Mouse (Mus musculus) liver, embryonic 12.5 days (tissue): ENCODE measurements around the gene Apbb1ip. TPM values are rescaled to one million over a fixed set of nuclear protein-coding genes. Genes with fewer than 3 reads are reported as not detected.

ENCODE experiments used
- ATAC-seq: fragments of 200-750 bp; cut with Nextera tagmentation; 2 replicates; pipeline ENCODE4 v1.8.0; 2017; ENCODE audit warnings: moderate number of reproducible peaks, mild to moderate bottlenecking, moderate library complexity
- H3K27ac ChIP-seq: fragments of 300-500 bp; sonication (generic); 2 replicates; pipeline ENCODE4 v1.5.1; 2016; ENCODE audit warnings: mild to moderate bottlenecking
- H3K27me3 ChIP-seq: fragments of 300-500 bp; sonication (generic); replicated peaks from 2 replicates; pipeline ENCODE4 v1.6.1; 2016; ENCODE audit warnings: mild to moderate bottlenecking, moderate library complexity
- H3K36me3 ChIP-seq: fragments of 300-500 bp; sonication (generic); 2 replicates; pipeline ENCODE4 v1.6.1; 2016; ENCODE audit warnings: mild to moderate bottlenecking, moderate library complexity
- H3K4me1 ChIP-seq: fragments of 300-500 bp; sonication (generic); 2 replicates; pipeline ENCODE4 v1.6.1; 2016
- H3K4me2 ChIP-seq: fragments of 300-500 bp; sonication (generic); 2 replicates; pipeline ENCODE4 v1.6.1; 2016; ENCODE audit warnings: mild to moderate bottlenecking, moderate library complexity
- H3K4me3 ChIP-seq: fragments of 300-500 bp; sonication (generic); 2 replicates; pipeline ENCODE4 v1.5.1; 2016; ENCODE audit warnings: mild to moderate bottlenecking, moderate library complexity
- H3K9ac ChIP-seq: fragments of 300-500 bp; sonication (generic); 2 replicates; pipeline ENCODE4 v1.6.1; 2016; ENCODE audit warnings: mild to moderate bottlenecking, moderate library complexity
- H3K9me3 ChIP-seq: fragments of 300-500 bp; sonication (generic); replicated peaks from 2 replicates; pipeline ENCODE4 v1.6.1; 2016; ENCODE audit warnings: mild to moderate bottlenecking, moderate library complexity
- WGBS: fragments of 180-500 bp; shearing (Covaris S2); methylation state at CpG from one replicate; pipeline ENCODE4 v1.1.7; 2016; ENCODE audit not compliant: insufficient replicate concordance; 5-methylcytosine and 5-hydroxymethylcytosine counted together
- polyA plus RNA-seq: library from polyadenylated mRNA; unstranded; fragments of >200 nt; fragmentation: Nextera tagmentation; extraction: Ambion mirVana; gene quantifications from 2 replicates; pipeline ENCODE4 v1.2.1, GENCODE M21; 2016

The Apbb1ip gene
- polyA plus RNA-seq, 1 experiment from 2014 or later, result 9.0 TPM

DNA sequence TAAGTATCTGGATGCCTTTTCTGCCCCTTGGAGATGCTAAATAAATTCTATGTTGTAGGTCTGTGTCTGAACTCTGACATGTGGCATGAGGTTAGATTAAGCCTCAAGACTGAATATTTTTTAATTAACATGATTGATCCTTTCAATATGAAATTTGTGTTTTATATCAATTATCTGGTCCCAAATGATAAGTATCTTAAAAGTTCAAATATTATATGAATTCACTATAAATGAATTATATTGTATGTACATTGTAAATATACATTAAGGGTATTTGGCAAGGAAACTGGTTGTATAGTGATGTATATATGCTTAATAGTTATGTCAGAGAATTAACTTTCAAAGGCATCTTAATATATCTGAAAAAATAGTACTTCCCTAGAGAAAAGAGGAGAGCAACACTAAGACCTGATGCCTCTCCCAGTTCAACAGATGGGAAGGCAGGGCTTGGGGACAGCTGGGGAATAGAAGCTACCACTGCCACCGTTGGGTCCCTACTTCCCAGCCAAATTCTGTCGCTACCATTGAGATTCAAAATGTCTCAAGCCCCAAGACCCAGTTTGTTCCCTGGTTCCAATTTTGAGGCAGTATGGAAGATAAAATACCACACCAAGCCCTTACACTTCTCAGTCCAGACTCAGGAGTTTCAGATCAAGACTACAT lies 2.8 kb downstream of the Apbb1ip start:
- no peaks in the 10 kb centered on the region for H3K36me3 ChIP-seq
- WGBS, result 70% methylated on average over 2 of the region's 2 CpGs
- H3K27ac ChIP-seq, result 0 out of 2 replicates have a peak overlapping the region, but pooled peaks have one; percentile 66
- H3K4me1 ChIP-seq, result peaks cover 64% of the 10 kb centered on the region
- peak overlapping the region; percentile 46 for H3K4me2 ChIP-seq
- H3K4me3 ChIP-seq, result peak overlapping the region; percentile 7; the same call in 1 of the 2 replicates
- no peaks in the 10 kb centered on the region; the same call in 1 of the 2 replicates for H3K27me3 ChIP-seq
- H3K9ac ChIP-seq, result no peak overlapping the region
- H3K9me3 ChIP-seq, result no peaks in the 10 kb centered on the region
- ATAC-seq, result no peak

DNA sequence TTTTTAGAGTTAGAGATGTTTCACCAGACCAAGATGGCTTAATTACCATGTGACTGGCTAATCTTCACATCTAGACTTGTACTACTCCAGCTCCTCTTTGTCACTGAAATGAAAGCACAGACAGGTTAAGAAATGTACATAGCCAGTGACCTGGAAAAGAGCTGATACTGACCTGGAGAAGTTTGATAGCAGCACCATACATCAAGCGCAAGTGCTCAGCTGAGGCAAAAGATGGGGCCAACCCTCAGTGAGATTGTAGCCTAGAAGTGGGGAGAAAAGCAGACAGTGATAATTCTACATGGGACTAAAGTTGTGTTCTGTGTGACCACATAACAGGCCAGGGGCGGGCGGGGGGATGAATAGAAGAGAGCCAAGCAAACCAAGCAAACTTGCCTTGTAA lies 3.9 kb downstream of the Apbb1ip start:
- Histone ChIP-seq H3K9me3 (no peaks in the 10 kb centered on the region), H3K4me3 (no peak overlapping the region), H3K36me3 (no peaks in the 10 kb centered on the region), H3K27ac (peak overlapping the region; percentile 56; the same call in 1 of the 2 replicates), H3K4me2 (peak overlapping the region; percentile 46), H3K4me1 (peaks cover 73% of the 10 kb centered on the region), H3K9ac (no peak overlapping the region), H3K27me3 (no peaks in the 10 kb centered on the region; the same call in 1 of the 2 replicates)
- 53% methylated on average over 3 of the region's 3 CpGs for WGBS
- ATAC-seq, result peak; percentile 45

DNA sequence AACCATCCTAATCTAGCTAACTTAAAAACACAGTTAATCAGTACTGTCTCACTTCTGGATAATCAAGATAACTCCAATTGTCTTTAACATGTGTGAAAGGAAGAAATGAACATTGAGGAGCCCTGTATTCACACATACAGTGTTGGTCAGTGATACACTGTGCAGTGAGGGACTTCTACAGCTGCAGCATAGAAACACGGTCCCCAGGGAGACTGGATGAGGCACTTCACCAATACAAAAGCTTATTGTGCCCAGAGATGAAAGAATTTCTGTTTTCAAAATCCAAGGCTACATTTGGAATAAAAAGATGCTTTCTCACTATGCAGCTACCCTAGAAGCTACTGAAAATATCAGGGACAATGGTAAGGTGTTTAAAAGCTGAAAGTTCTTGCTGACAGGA lies 7.0 kb downstream of the Apbb1ip start:
- Histone ChIP-seq H3K9me3 (no peaks in the 10 kb centered on the region), H3K36me3 (no peaks in the 10 kb centered on the region), H3K4me1 (peaks cover 68% of the 10 kb centered on the region), H3K4me2 (no peak overlapping the region), H3K4me3 (no peak overlapping the region), H3K27ac (peak overlapping the region; percentile 69), H3K9ac (no peak overlapping the region), H3K27me3 (no peaks in the 10 kb centered on the region)
- no peak for ATAC-seq
- WGBS, result 73% methylated on average over 1 of the region's 1 CpGs

DNA sequence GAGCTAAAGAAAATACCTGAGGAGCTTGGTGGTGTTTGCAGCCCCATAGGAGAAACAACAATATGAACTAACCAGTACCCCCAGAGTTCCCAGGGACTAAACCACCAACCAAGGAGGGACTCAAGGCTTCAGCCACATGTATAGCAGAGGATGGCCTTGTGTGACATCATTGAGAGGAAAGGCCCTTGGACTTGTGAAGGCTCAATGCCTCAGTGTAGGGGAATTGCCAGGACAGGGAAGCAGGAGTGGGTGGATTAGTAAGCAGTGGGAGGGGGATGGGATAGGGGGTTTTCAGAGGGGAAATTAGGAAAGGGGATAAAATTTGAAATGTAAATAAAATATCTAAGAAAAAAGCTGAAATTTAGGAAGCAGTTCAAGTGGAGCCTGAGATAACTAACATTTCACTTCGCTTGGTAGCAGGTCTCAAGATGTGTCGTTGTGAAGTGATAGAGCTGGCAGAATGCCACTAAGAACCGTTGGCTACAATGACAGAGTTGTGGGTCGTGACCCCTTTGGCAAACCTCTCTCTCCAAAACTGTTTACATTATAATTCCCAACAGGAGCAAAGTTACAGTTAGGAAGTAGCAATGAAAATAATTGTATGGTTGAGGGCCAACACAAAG lies 7.6 kb downstream of the Apbb1ip start:
- Histone ChIP-seq H3K9me3 (no peaks in the 10 kb centered on the region), H3K4me2 (peak overlapping the region; percentile 38), H3K27me3 (no peaks in the 10 kb centered on the region), H3K4me1 (peaks cover 68% of the 10 kb centered on the region), H3K9ac (no peak overlapping the region), H3K4me3 (no peak overlapping the region), H3K27ac (peak overlapping the region; percentile 69), H3K36me3 (0 out of 2 replicates have a peak, but pooled peaks cover 2% of the 10 kb centered on the region)
- ATAC-seq, result no peak
- WGBS, result 38% methylated on average over 4 of the region's 4 CpGs

DNA sequence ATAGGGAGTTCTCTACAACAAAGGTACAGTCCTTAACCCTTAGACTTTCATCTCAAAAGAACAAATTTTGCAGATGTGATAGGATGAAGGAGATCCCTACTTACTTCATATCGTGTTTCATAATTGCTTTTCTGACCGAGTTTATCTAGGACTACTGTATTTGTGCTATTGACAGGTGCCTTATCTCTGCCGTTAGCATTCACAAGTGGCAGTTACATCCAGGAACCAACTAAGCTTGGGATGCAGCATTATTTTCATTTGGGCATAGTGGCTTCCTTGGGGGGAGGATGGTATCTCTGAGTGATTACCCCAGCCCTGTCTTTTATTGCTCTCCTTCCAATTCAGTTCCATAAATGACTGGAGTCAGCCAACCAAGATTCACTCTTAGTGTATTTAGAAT lies 8.2 kb downstream of the Apbb1ip start:
- Histone ChIP-seq H3K36me3 (0 out of 2 replicates have a peak, but pooled peaks cover 5% of the 10 kb centered on the region), H3K9ac (no peak overlapping the region), H3K27me3 (no peaks in the 10 kb centered on the region), H3K4me1 (peaks cover 64% of the 10 kb centered on the region), H3K4me3 (no peak overlapping the region), H3K4me2 (peak overlapping the region; percentile 38), H3K27ac (peak overlapping the region; percentile 69), H3K9me3 (no peaks in the 10 kb centered on the region)
- 21% methylated on average over 3 of the region's 3 CpGs for WGBS
- ATAC-seq, result peak; percentile 71

DNA sequence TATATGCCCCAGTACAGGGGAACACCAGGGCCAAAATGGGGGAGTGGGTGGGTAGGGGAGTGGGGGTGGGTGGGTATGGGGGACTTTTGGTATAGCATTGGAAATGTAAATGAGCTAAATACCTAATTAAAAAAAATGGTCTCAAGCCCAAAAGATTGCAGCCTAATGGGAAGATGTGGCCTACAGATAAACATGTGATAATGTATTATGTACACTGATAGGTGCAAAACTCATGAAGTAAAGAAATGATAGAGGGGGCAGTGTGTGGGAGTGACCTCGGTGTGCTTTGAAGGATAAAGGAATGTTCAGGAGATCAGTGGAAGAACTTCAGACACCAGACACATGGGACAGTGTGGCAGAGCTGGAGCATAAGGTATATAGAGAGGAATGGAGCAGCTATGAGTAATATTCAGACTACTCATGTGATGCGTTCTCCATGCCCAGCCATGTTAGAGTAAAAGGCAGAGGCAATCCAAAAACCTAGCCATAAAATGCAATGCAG lies 9.3 kb downstream of the Apbb1ip start:
- 65% methylated on average over 2 of the region's 2 CpGs for WGBS
- H3K36me3 ChIP-seq, result 0 out of 2 replicates have a peak, but pooled peaks cover 5% of the 10 kb centered on the region
- peaks cover 53% of the 10 kb centered on the region for H3K4me1 ChIP-seq
- ATAC-seq, result peak; percentile 55; the same call in 1 of the 2 replicates
- H3K27me3 ChIP-seq, result no peaks in the 10 kb centered on the region
- no peak overlapping the region for H3K4me3 ChIP-seq
- no peak overlapping the region for H3K27ac ChIP-seq
- no peak overlapping the region for H3K4me2 ChIP-seq
- no peak overlapping the region for H3K9ac ChIP-seq
- no peaks in the 10 kb centered on the region for H3K9me3 ChIP-seq

DNA sequence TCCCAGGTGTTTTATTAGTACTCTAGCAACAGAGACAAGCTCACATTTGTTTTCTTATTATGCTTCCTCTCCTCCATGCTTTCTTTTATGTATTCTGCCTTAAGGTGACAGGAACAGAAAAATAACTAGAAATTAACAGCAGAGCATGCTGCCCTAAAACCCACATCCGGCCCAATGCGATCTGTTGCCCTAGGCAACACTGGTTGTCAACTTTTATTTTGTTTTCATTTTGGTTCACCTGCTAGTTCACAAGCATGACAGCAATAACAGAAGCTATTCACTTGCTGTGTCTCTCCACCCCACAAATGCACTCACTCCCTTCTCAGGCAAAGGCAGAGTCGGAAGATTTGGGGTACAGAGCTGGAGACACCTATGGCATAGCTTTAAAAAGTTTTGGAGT lies 10.3 kb downstream of the Apbb1ip start:
- 77% methylated on average over 3 of the region's 3 CpGs for WGBS

DNA sequence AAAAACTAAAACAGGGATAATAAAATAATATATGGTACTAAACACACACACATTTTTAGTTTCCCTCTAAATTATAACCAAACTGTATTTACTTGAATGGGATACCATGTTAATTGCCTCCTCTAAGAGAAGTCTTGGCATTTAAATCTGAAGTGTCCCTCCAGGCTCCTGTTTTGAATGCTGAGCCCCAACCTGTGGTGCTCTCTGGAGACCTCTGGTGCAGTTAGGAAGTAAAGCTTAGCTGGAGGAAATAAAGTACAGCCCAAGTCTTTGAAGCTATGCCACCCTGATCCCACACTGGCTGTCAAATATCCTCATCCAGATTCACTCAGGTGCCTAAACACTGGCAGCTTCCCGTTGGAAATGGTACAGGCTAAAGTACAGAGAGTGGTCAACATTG lies 10.9 kb downstream of the Apbb1ip start:
- no peak for ATAC-seq
- peaks cover 38% of the 10 kb centered on the region for H3K4me1 ChIP-seq
- 0 out of 2 replicates have a peak, but pooled peaks cover 5% of the 10 kb centered on the region for H3K36me3 ChIP-seq
- no peaks in the 10 kb centered on the region for H3K27me3 ChIP-seq
- H3K4me2 ChIP-seq, result no peak overlapping the region
- H3K4me3 ChIP-seq, result no peak overlapping the region
- no peak overlapping the region for H3K9ac ChIP-seq
- no peak overlapping the region for H3K27ac ChIP-seq
- H3K9me3 ChIP-seq, result no peaks in the 10 kb centered on the region
- WGBS, result 33% methylated on average over 1 of the region's 1 CpGs

More for the DNA sequence above, 10.3 kb downstream of the Apbb1ip start:
- H3K27me3 ChIP-seq, result no peaks in the 10 kb centered on the region
- H3K36me3 ChIP-seq, result 0 out of 2 replicates have a peak, but pooled peaks cover 5% of the 10 kb centered on the region
- peaks cover 44% of the 10 kb centered on the region for H3K4me1 ChIP-seq
- no peak overlapping the region for H3K27ac ChIP-seq
- no peak overlapping the region for H3K4me3 ChIP-seq
- H3K4me2 ChIP-seq, result no peak overlapping the region
- no peak overlapping the region for H3K9ac ChIP-seq
- ATAC-seq, result no peak
- H3K9me3 ChIP-seq, result no peaks in the 10 kb centered on the region

DNA sequence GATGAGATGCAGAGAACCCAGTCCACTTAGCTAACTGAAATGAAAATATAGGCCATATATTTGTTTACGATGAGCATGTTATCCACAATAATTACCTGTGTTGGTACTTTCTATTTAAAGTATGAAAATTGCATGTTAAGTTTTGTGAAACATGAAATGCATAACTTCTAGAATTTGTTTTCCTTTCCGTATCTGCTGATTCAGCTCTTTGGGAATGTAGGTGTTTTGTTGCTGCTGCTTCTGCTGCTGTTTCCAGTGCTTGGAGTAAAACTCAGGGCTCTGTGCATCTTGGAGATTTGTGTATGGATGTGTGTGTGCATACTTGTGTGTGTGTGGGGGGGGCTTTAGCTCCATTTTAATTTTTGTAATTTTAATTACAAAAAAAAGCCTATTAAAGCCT lies 14.8 kb downstream of the Apbb1ip start:
- H3K9me3 ChIP-seq, result no peaks in the 10 kb centered on the region
- H3K4me2 ChIP-seq, result no peak overlapping the region
- peaks cover 13% of the 10 kb centered on the region for H3K4me1 ChIP-seq
- no peak overlapping the region for H3K27ac ChIP-seq
- no peak overlapping the region for H3K4me3 ChIP-seq
- no peaks in the 10 kb centered on the region for H3K27me3 ChIP-seq
- no peak overlapping the region for H3K9ac ChIP-seq
- ATAC-seq, result no peak
- H3K36me3 ChIP-seq, result peaks cover 10% of the 10 kb centered on the region; the same call in 1 of the 2 replicates
- WGBS, result 92% methylated on average over 2 of the region's 2 CpGs

DNA sequence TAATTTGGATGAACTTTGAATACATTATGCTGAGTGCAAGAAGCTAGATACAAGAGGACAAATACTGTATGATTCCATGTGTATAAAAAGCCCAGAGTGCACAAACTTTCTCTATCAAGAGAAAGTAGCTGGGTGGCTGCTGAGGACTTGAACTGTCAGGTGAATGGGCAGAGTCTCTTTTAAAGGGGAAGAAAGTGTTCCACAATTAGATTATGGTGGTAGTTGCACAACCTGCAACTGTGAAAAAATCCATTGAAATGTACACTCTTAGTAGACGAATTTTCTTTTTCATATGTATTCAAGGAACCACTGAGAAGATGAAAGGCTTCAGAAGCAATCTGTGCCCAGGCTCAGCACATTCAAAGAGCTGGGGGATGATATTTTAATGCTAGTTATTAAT lies 15.7 kb downstream of the Apbb1ip start:
- H3K4me1 ChIP-seq, result peaks cover 5% of the 10 kb centered on the region; the same call in 1 of the 2 replicates
- no peak overlapping the region for H3K4me2 ChIP-seq
- H3K9me3 ChIP-seq, result no peaks in the 10 kb centered on the region
- ATAC-seq, result no peak
- no peak overlapping the region for H3K9ac ChIP-seq
- H3K27ac ChIP-seq, result no peak overlapping the region
- 23% methylated on average over 1 of the region's 1 CpGs for WGBS
- H3K27me3 ChIP-seq, result no peaks in the 10 kb centered on the region
- H3K4me3 ChIP-seq, result no peak overlapping the region
- peaks cover 12% of the 10 kb centered on the region; the same call in 1 of the 2 replicates for H3K36me3 ChIP-seq

DNA sequence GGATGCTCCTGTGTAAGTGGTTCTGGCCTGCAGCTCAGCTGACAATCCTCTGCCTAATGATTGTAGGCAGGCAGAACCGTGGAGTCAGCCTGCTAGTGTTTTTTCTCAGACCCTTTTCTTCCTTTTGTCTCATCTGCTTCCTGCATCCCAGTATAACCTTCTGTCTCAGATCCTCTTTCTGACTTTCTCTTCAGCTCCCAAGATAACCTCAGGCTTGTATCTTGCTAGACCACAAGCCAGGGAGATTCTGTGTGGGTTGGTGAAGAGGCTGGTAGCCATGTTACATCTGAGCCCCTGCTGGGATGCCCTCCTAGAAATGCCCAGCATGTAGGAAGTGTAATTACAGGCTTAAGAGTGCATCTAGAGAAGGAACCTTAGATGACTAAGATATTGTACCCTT lies 16.5 kb downstream of the Apbb1ip start:
- Histone ChIP-seq H3K36me3 (peaks cover 18% of the 10 kb centered on the region), H3K27ac (no peak overlapping the region), H3K4me2 (no peak overlapping the region), H3K27me3 (no peaks in the 10 kb centered on the region), H3K4me1 (peaks cover 5% of the 10 kb centered on the region; the same call in 1 of the 2 replicates), H3K9ac (no peak overlapping the region), H3K4me3 (no peak overlapping the region), H3K9me3 (peaks cover 5% of the 10 kb centered on the region)
- 17% methylated on average over 1 of the region's 1 CpGs for WGBS
- ATAC-seq, result no peak

DNA sequence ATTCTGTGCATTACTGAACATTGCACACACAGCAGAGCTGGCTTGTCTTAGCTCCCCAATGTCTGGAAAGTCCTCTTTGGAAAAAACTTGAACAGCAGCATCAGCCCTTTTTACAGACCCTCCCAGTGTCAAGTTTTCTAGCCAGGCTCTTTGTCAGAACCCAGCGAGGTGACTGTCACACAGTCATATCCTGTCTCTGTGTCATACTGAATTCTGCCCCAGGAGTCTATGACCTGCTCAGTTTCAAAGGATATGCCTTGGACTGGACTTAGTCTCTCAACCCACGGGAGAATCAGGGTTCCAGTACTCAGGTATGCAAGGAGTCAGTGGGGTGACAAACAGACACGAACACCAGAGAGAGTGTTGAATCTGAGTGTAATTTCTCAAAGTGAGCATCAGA lies 21.2 kb downstream of the Apbb1ip start:
- Histone ChIP-seq H3K4me3 (no peak overlapping the region), H3K27ac (no peak overlapping the region), H3K27me3 (no peaks in the 10 kb centered on the region), H3K4me2 (no peak overlapping the region), H3K36me3 (peaks cover 20% of the 10 kb centered on the region), H3K9me3 (peaks cover 7% of the 10 kb centered on the region), H3K4me1 (peaks cover 2% of the 10 kb centered on the region; the same call in 1 of the 2 replicates), H3K9ac (no peak overlapping the region)
- WGBS, result 76% methylated on average over 3 of the region's 3 CpGs
- no peak for ATAC-seq
